Mouse (Mus musculus) adrenal gland, postnatal 36 days (tissue): ENCODE measurements around the gene Slc18a2. TPM values are rescaled to one million over a fixed set of nuclear protein-coding genes. Genes with fewer than 3 reads are reported as not detected.

ENCODE experiments used
- DNase-seq, 2 experiments: peaks; one replicate each; pipeline ENCODE4 v3.0.0; 2021; ENCODE audit warnings: mixed read lengths in 1 of 2
- total RNA-seq, 2 experiments: library from RNA; stranded (reverse); gene quantifications; 2 replicates each; pipeline ENCODE4 v1.2.3; 2021

The Slc18a2 gene
- total RNA-seq, 2 experiments from 2014 or later = 12.3 to 16.1 TPM

DNA sequence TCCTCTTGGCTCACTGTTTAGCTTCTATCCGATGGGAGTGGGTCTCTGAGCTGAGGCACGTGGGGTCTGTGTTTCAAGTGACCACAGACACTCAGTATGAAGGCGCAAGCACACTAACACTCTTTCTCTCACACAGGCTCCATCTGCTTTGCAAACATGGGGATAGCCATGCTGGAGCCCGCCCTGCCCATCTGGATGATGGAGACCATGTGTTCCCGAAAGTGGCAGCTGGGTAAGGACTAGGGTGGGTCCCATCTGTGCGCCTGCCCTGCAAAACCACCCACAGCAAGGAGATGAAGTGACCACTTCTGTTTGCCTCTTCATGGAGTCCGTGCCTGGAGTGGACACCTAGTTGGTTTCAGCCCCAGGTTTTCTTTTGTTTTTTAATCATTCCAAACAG lies 15.7 kb downstream of the Slc18a2 start:
- DNase-seq = no peak

GRCm38 (mm10) chr19:59280841-59281240 lies 20.1 kb downstream of the Slc18a2 start:
- DNase-seq = no peak

DNA sequence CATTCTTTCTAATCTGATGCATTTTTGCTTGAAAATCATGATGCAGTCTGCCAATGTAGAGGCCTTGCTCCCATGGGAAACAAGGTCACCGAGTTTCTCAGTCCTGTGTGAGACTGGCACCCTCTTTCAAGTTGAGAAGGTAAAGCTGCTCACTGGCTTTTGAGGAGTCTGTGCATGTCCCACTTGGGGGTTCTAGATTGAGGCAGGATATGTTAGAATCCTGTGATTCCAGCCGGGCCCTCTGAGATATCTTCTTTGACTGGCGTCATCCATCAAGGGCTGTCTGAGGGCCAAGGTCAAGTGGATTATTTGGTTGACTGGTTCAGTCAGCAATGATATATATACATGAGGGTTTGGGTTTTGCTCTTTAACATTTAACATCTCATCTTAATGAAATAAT lies 21.3 kb downstream of the Slc18a2 start:
- DNase-seq = no peak

DNA sequence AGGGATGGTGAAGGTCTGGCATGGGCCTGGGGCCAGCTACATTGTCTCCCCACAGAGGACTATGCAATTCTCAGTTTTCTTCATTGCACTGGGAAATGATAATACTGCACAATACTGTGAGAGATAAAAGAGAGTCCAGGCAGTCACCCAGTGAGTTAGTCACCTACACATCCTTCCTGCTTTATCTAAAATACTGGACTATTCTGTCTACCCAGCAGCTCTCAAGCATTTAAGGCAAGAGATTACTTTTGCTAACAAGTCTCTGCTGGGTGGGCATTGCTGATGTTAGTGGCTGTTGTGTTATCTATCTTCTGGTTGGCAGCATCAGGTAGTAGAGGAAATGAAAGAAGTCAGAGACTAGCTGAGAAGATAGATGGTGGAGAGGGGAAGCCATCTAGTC lies 28.3 kb downstream of the Slc18a2 start:
- no peak for DNase-seq

- DNase-seq = peak; percentile 22 to 32
These were observed 29.1 kb downstream of the Slc18a2 start for GRCm38 (mm10) chr19:59289811-59290210.

- no peak for DNase-seq
These were observed 31.6 kb downstream of the Slc18a2 start for GRCm38 (mm10) chr19:59292183-59292839.

GRCm38 (mm10) chr19:59315308-59315707 lies 54.6 kb downstream of the Slc18a2 start:
- DNase-seq = no peak

DNA sequence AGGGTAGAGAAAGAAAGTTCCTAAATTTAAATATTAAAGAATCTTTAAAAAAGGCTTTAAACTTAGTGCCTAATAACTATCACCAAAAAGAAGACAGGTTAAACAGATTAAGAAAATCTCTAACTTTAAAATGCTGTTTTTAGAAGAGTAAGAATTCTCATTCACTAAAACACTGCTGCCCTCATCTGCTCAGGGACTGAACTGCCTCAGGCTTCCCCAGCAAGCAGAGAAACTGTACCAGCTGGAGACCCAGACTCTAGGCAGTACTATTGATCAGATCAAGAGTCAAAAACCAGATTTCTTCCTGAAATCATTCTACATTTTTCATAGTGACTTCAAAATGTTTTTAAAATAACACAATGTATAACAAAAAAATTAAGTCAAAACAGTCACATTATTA lies 55.9 kb downstream of the Slc18a2 start:
- peak; percentile 16 to 44 for DNase-seq

GRCm38 (mm10) chr19:59321990-59322389 lies 61.3 kb downstream of the Slc18a2 start, which contains the start of gene Rps12-ps3:
Gene Rps12-ps3, plus strand, starts transcription at chr19:59322290.
- no peak for DNase-seq

DNA sequence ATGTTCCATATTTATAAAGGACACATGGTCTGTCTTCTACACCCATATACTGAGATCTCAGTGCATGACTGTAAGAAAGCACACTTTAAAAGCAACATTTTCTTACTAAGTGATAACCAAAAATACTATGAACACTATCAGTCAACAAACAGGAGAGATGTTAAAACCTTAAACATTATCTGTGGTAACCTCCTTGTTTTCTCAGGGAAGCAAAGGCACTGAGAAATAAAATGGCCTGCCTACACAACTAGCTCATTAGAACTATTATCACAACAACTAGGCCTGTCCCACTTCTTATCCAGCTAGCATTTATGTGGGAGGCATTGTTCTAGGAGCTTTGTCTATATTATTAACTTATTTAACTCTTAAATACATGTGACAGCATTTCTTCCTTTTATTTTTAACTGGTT lies 70.1 kb downstream of the Slc18a2 start:
- DNase-seq = no peak

GRCm38 (mm10) chr19:59336655-59337054 lies 76.0 kb downstream of the Slc18a2 start:
- DNase-seq = no peak

GRCm38 (mm10) chr19:59337872-59338681 lies 77.4 kb downstream of the Slc18a2 start:
- no peak for DNase-seq

GRCm38 (mm10) chr19:59339908-59340307 lies 79.2 kb downstream of the Slc18a2 start:
- no peak for DNase-seq

DNA sequence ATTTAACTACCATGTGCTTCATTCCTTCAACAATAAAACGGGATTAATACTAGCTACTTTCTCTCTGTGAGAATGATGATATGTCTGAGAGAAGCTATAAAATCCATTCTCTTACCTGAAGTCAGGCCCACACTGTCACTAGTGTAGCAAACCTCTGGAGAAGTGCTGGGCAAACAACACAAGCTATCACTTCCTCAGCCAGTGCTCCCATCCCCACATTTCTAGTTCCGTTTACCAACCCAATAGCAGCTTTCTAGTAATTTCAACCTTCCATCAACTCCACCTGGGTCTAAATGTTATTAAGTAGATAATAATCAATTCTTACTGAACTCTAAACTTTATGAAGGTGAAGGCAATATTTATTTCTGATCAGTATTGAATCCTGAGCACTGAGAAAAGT lies 82.3 kb downstream of the Slc18a2 start:
- DNase-seq = no peak

DNA sequence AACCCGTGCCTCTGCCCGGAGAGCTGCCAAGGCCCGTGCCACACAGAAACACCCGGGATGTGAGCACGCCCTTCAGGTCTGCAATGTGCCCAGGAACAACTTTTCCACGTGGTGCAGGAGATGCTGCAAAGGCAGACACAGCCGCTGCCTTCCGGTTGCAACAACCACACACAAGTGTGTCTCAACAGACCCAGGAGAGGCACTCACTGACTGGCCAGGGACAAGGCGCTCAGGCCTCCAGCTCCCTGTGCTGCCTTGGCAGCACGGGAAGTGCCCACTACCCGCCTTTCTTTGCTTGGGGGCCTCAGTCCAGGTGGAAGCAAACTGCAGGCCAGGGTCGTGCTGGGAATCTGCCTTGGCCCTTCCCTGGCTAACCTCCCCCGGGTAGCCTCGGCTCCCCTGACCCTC lies 83.6 kb downstream of the Slc18a2 start:
- peak; percentile 45 to 46 for DNase-seq

- peak; percentile 60 to 70 for DNase-seq
These were observed 84.5 kb downstream of the Slc18a2 start for GRCm38 (mm10) chr19:59345081-59345657.

Other genes with a start within 250 kb of the Slc18a2 start
- 10 to 100 TPM; 12.8 to 22.2 TPM for gene Shtn1, start 184.8 kb upstream of the Slc18a2 start, total RNA-seq
- gene Vax1, start 90.8 kb upstream of the Slc18a2 start, total RNA-seq = not detected
- gene Kcnk18, start 41.7 kb upstream of the Slc18a2 start, total RNA-seq = not detected
- gene Rps12-ps3, start 61.4 kb downstream of the Slc18a2 start, total RNA-seq = 100 to 1,000 TPM; 636 to 846 TPM
- 10 to 100 TPM; 35.6 to 38.8 TPM for gene Pdzd8, start 84.9 kb downstream of the Slc18a2 start, total RNA-seq
- under 1 TPM; 0.26 TPM for gene Emx2, start 197.5 kb downstream of the Slc18a2 start, total RNA-seq